Mouse (Mus musculus) kidney, adult 2 months (tissue): ENCODE measurements at regions not wholly inside any gene's neighbourhood (a gene's known extent, or its start where the extent isn't known, plus 50 kb on each side); places are given as distances from the start of the nearest gene placed in this dataset.

Experiments used
- CTCF ChIP-seq: fragments of 200-500 bp; conservative IDR thresholded peaks from 2 replicates; pipeline ENCODE4 v1.5.1; 2011; ENCODE audit warnings: low read depth, mild to moderate bottlenecking, control low read depth, low read length, moderate library complexity, mixed read lengths; ENCODE audit not compliant: insufficient read depth, insufficient read length
- POLR2A ChIP-seq: fragments of 200-500 bp; IDR thresholded peaks from one replicate; pipeline ENCODE4 v1.6.1; 2011; ENCODE audit warnings: low read depth, low read length, control low read depth

DNA sequence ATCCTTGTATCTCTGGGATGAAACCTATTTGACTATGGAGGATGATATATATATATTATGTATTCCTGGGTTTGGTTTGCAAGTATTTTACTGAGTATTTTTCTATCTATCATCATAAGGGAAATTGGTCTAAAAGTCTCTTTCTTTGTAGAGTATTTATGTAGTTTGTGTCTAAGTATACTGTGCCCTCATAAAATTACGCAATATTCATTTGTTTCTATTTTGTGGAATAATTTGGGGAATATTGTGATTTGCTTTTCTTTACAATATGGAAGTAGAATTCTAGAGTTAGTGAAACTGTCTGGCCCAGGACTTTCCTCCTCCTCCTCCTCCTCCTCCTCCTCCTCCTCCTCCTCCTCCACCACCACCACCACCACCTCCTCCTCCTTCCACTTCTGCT is 640.1 kb downstream of the Slc22a22 start:
- TF ChIP-seq CTCF (no peak), POLR2A (no peak)
